Mouse (Mus musculus) forebrain, embryonic 13.5 days (tissue): ENCODE data around the gene AC124108.1. TPM values are rescaled to one million over a fixed set of nuclear protein-coding genes. Genes with fewer than 3 reads are reported as not detected.

ENCODE experiments used
- ATAC-seq: fragments of 200-750 bp; cut with Nextera tagmentation; 2 replicates; pipeline ENCODE4 v1.8.0; 2017
- H3K27ac ChIP-seq: fragments of 300-500 bp; sonication (generic); 2 replicates; pipeline ENCODE4 v1.5.1; 2015; ENCODE audit warnings: inconsistent platforms, mild to moderate bottlenecking, moderate library complexity
- H3K27me3 ChIP-seq: fragments of 300-500 bp; sonication (generic); 2 replicates; pipeline ENCODE4 v1.6.1; 2015; ENCODE audit warnings: mild to moderate bottlenecking, inconsistent platforms
- H3K36me3 ChIP-seq: fragments of 300-500 bp; sonication (generic); 2 replicates; pipeline ENCODE4 v1.6.1; 2015; ENCODE audit warnings: mild to moderate bottlenecking, inconsistent platforms; ENCODE audit not compliant: poor library complexity, severe bottlenecking
- H3K4me1 ChIP-seq: fragments of 300-500 bp; sonication (generic); 2 replicates; pipeline ENCODE4 v1.6.1; 2015; ENCODE audit warnings: inconsistent platforms
- H3K4me2 ChIP-seq: fragments of 300-500 bp; sonication (generic); 2 replicates; pipeline ENCODE4 v1.6.1; 2015; ENCODE audit warnings: inconsistent platforms, mild to moderate bottlenecking, moderate library complexity
- H3K4me3 ChIP-seq: fragments of 300-500 bp; sonication (generic); 2 replicates; pipeline ENCODE4 v1.5.1; 2015; ENCODE audit warnings: mild to moderate bottlenecking, inconsistent platforms
- H3K9ac ChIP-seq: fragments of 300-500 bp; sonication (generic); 2 replicates; pipeline ENCODE4 v1.6.1; 2015; ENCODE audit warnings: mild to moderate bottlenecking, inconsistent platforms
- H3K9me3 ChIP-seq: fragments of 300-500 bp; sonication (generic); replicated peaks from 2 replicates; pipeline ENCODE4 v1.6.1; 2016; ENCODE audit warnings: inconsistent platforms
- WGBS: fragments of 180-500 bp; shearing (Covaris S2); methylation state at CpG from one replicate; pipeline ENCODE4 v1.1.7; 2015; 5-methylcytosine and 5-hydroxymethylcytosine counted together
- polyA plus RNA-seq: library from polyadenylated mRNA; unstranded; fragments of >200 nt; fragmentation: Nextera tagmentation; extraction: Ambion mirVana; gene quantifications from 2 replicates; pipeline ENCODE4 v1.2.1, GENCODE M21; 2015

AC124108.1 gene
- polyA plus RNA-seq: 3.4 and 3.9 TPM in 2 replicates

DNA sequence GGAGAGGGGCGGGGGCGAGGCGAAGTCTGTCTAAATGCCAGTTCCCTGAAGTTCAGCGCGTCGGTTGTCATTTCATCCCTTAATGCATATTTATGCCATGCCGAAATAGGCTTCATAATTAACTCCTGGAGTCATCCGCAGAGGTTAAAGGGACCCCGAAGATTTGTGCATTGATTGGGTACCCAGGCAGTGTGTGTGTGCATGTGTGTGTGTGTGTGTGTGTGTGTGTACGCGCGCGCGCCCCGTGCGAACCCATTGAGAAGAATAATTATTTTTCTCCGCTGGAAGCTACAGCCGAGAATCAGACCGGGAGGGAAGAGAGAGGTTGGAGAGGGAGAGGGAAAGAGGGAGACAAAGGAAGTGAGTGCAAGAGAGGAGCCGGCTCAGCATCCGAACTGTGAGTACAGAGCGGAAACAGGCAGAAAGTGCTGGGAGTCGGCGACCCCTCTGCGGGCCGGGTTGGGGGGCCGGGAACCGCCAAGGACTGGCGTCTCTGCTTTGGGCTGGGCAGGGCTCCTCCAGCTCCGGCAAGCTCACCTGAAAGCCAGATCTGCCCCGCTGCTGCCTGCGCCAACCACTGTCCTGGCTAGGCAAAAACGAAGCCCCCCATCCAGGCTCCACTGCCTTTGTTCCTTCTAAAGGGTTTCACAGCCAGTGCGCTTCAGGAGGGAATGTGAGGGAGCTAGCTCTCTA, at the start of gene AC124108.1, which contains the start of gene Lemd1:
TSS of gene AC124108.1 (plus strand) at position 365 of the 693 bp plus-strand sequence.
TSS of gene Lemd1 (plus strand) at position 339 of the 693 bp plus-strand sequence.
- Histone ChIP-seq H3K27me3 (peaks cover 5% of the 10 kb centered on the region; the same call in 1 of the 2 replicates), H3K9me3 (no peaks in the 10 kb centered on the region), H3K9ac (peak within 1 kb of the TSS; percentile 100), H3K4me1 (peaks cover 52% of the 10 kb centered on the region), H3K4me3 (peak within 1 kb of the TSS; percentile 90), H3K36me3 (peaks cover 5% of the 10 kb centered on the region; the same call in 1 of the 2 replicates), H3K4me2 (peak within 1 kb of the TSS; percentile 76), H3K27ac (peak within 1 kb of the TSS; percentile 99)
- ATAC-seq: peak; percentile 14
- WGBS: under 1% methylated on average over 33 of the region's 34 CpGs

DNA sequence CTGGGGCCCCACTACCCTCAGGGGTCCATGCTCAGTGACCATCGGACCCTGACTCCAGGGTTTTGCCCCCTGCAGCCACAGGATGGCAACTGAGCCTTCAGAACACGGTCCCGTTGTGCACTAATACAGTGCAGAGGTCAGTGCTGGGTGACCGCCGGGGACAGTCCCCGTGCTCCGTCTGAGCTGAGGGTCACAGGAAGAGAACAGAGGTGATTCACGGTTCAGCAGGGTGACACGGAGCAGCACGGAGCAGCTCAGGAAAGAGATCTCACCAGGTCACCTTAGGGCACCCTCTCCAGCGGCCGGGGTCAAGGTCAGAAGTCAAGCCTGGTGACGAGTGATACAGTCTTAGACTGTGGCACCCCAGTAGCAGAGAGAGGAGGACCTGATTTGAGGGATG, 49.5 kb upstream of the AC124108.1 start:
- ATAC-seq: no peak
- no peak overlapping the region for H3K4me2 ChIP-seq
- H3K36me3 ChIP-seq: no peaks in the 10 kb centered on the region
- H3K4me1 ChIP-seq: peaks cover 27% of the 10 kb centered on the region
- no peak overlapping the region for H3K27ac ChIP-seq
- WGBS: 78% methylated on average over 13 of the region's 13 CpGs
- no peak overlapping the region for H3K4me3 ChIP-seq
- H3K9ac ChIP-seq: no peak overlapping the region
- peaks cover 28% of the 10 kb centered on the region for H3K27me3 ChIP-seq
- H3K9me3 ChIP-seq: no peaks in the 10 kb centered on the region

DNA sequence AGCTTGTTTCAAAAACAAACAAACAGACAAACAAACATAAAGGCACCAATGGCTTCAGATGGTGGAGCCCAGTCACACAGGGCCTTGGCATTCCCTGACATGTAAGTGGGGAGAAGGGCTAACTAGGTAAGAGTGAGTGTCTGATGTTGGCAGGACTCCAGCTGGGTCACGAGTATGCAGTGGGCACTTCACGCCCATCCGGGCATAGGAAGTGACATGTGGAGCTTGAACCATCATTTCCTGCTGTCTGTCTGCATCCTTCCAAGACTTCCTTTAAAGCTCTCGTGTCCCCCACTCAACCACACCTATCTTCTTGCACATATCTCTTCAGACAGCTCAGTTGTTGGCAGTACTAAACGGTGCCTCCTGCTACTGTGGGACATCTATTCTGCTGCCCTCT, 48.2 kb upstream of the AC124108.1 start:
- Histone ChIP-seq H3K4me3 (no peak overlapping the region), H3K4me2 (no peak overlapping the region), H3K27me3 (peaks cover 22% of the 10 kb centered on the region), H3K4me1 (peaks cover 27% of the 10 kb centered on the region), H3K9ac (no peak overlapping the region), H3K36me3 (no peaks in the 10 kb centered on the region), H3K9me3 (no peaks in the 10 kb centered on the region), H3K27ac (no peak overlapping the region)
- no peak for ATAC-seq
- 88% methylated on average over 5 of the region's 5 CpGs for WGBS

DNA sequence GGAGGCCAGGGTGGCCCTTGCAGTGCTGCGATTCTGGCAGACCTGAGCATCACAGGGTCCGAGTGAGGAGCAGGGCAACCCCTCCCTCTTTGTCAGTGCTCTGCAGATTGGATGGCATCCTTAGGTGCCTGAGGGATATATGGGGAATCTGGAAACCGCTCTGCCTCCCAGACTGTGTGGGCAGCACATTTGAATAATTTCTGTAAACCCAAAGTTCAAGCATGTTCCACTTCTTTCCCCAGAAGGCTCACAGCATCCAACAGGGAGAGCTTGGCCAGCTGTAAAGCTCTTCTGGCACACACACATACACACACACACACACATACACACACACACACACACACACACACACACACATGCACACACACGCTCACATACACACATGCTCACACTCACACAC, 47.5 kb upstream of the AC124108.1 start:
- peak; percentile 4; the same call in 1 of the 2 replicates for ATAC-seq

DNA sequence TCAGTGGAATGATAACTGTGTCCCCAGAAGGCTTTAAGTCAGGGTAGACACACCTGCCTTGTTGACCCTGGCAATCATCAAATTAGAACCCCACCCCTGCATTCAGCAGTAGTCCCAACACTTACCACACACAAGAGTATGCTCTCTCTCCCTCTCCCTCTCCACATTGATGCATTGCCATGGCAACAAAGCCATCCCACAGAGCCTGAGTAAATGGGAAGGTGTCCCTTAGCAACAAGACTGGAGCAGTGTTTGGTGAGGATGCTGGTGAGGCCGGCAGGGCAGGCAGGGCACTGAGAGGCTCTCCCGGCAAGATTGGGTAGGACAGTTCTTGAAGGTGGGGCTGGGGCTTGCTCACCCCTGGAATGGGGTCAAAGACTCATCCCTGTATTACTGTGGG, 47.0 kb upstream of the AC124108.1 start:
- Histone ChIP-seq H3K4me3 (no peak overlapping the region), H3K9me3 (no peaks in the 10 kb centered on the region), H3K27me3 (peaks cover 10% of the 10 kb centered on the region), H3K4me1 (peaks cover 22% of the 10 kb centered on the region), H3K4me2 (no peak overlapping the region), H3K9ac (0 out of 2 replicates have a peak overlapping the region, but pooled peaks have one; percentile 2), H3K36me3 (no peaks in the 10 kb centered on the region), H3K27ac (no peak overlapping the region)
- peak; percentile 75 for ATAC-seq
- 0% methylated on average over 2 of the region's 2 CpGs for WGBS

More for the DNA sequence above, 47.5 kb upstream of the AC124108.1 start:
- H3K36me3 ChIP-seq: no peaks in the 10 kb centered on the region
- H3K4me3 ChIP-seq: no peak overlapping the region
- H3K27me3 ChIP-seq: peaks cover 15% of the 10 kb centered on the region
- no peak overlapping the region for H3K27ac ChIP-seq
- WGBS: 67% methylated on average over 4 of the region's 4 CpGs
- H3K4me2 ChIP-seq: no peak overlapping the region
- 0 out of 2 replicates have a peak overlapping the region, but pooled peaks have one; percentile 2 for H3K9ac ChIP-seq
- H3K4me1 ChIP-seq: peaks cover 27% of the 10 kb centered on the region
- no peaks in the 10 kb centered on the region for H3K9me3 ChIP-seq

DNA sequence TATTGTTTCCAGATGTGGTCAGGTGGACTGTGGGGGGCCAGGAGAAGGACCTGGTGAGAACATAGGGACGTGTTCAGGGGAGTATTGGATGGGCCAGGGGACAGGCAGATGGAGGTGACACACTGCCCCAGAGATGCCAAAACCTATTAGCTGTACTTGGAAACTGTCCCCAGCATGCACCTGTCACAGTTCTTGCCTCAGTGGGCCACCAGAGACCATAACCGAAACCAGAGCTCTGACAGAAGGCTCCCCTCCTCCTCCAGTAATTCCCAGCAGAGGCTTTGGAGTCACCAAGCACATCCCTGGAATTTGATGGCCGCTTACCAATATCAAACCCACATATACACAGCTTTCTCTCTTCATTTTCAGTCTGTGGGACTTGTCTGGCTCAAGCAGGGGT, 46.4 kb upstream of the AC124108.1 start:
- Histone ChIP-seq H3K4me3 (no peak overlapping the region), H3K9me3 (no peaks in the 10 kb centered on the region), H3K4me1 (peaks cover 16% of the 10 kb centered on the region), H3K27ac (no peak overlapping the region), H3K27me3 (peaks cover 4% of the 10 kb centered on the region), H3K36me3 (no peaks in the 10 kb centered on the region), H3K4me2 (no peak overlapping the region), H3K9ac (no peak overlapping the region)
- WGBS: 83% methylated on average over 3 of the region's 3 CpGs
- ATAC-seq: no peak

DNA sequence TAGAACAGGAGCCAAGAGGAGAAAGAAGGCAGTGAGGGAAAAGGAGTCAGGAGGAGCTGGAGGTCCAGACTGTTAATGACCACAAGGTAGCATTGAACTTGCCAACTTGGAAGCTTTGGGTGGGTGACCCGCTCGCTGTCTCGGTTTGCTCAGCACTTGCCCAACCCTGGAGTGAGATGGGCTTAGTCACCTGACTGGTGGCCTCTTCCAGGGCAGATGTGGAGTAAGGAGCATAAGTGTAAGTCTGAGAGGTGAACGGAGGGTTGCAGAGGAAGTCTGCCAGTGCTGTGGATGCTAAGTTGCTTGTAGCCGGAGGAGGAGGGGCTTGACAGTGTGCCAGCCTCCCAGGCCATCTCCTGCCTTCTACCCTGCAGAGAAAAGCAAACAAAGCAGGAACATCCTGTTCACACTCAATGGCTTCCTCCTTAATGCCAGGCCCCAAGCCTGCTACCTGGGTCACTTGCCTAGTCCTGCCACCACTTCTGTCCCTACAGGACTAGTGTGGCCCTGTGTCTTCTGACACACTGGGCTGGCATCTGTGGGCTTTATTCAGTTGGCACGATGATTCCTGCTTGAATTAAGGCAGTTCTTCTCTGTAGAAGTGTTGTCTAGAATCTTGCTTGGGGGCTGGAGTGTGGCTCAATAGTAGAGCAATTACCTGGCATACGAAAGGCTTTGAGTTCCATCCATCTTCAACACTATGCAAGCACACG, 45.1 kb upstream of the AC124108.1 start:
- Histone ChIP-seq H3K4me1 (peaks cover 16% of the 10 kb centered on the region), H3K27ac (no peak overlapping the region), H3K4me3 (no peak overlapping the region), H3K9ac (no peak overlapping the region), H3K9me3 (no peaks in the 10 kb centered on the region), H3K27me3 (no peaks in the 10 kb centered on the region), H3K36me3 (no peaks in the 10 kb centered on the region), H3K4me2 (no peak overlapping the region)
- no peak for ATAC-seq
- WGBS: 87% methylated on average over 8 of the region's 8 CpGs

DNA sequence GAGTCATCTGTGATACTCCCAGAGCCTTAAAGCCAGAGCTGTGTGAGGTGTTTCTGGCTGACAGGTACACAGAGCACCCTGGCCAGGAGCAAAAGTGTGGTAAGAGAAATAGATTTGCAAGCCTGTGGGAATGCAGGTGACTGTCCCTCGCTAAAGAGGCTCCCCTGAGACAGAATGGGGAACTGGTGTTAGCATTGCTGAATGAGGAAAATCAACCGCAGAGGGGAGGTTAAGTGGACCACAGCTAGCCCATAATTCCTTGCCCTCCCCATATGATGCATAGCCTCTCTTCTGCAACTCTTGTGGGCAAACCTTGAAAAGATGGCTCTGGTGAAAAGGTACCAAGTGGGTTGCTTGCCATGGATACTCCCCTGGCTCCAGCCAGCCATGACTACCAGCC, 41.8 kb upstream of the AC124108.1 start:
- Histone ChIP-seq H3K27ac (no peak overlapping the region), H3K4me1 (peaks cover 4% of the 10 kb centered on the region), H3K36me3 (no peaks in the 10 kb centered on the region), H3K27me3 (no peaks in the 10 kb centered on the region), H3K4me2 (no peak overlapping the region), H3K9ac (no peak overlapping the region), H3K4me3 (no peak overlapping the region), H3K9me3 (no peaks in the 10 kb centered on the region)
- 60% methylated on average over 2 of the region's 2 CpGs for WGBS
- ATAC-seq: no peak

DNA sequence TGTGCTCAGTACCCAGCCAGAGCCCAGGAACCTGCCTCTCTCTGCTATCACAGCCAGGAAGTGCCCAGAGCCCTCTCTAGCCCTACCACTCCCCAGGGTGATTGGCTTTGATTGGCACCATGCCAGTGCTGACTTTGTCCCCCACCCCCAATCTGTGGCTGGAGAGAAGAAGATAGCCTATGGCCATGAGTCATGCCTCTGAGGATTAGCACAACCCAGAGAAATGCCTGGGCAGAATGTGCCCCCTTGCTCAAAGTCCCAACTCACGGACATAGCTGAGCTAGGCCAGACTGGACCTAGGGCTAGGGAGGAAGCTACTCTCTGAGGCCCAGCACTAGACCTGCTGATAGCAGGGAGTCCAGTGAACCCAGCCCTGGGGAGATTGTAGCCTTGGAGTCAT, 41.1 kb upstream of the AC124108.1 start:
- no peak for ATAC-seq
- no peak overlapping the region for H3K4me2 ChIP-seq
- no peaks in the 10 kb centered on the region for H3K9me3 ChIP-seq
- H3K27ac ChIP-seq: no peak overlapping the region
- H3K36me3 ChIP-seq: no peaks in the 10 kb centered on the region
- no peaks in the 10 kb centered on the region for H3K4me1 ChIP-seq
- H3K27me3 ChIP-seq: no peaks in the 10 kb centered on the region
- H3K4me3 ChIP-seq: no peak overlapping the region
- no peak overlapping the region for H3K9ac ChIP-seq
- WGBS: 58% methylated on average over 1 of the region's 1 CpGs

DNA sequence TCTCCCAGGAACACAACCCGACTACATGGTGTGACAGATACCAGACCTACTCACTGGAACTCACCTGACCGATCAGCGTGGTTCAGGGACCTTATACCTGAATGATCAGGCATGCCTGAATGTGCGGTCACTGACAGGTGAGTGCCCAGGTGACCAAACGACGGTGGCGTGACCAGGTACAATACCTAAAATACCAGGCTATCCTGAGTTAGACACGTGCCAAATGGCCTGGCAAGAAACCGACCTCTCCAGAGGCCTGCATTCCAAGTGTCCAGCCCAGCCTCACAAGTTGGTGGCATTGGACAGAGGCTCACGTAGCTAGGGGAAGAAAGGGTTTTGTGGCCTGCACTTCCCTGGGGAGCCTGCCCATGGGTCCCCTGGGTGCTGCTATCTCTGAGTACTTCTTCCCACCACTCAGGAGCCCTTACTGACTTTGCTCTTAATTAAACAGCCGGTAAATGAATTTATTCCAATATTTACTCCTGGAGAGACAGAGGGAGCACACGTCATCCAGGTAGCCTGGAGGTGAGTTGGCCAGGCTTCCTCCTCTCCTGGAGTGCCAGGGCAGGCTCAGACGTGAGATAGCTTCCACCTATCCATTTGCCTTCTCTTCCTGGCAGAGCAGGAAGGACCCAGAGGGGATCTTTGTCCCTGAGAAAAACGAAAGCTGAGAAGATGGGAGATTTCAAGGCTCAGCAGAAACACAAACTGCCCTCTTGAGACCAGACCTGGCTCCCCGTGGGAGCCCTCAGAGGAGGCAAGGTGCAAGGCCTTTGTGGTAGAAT, 40.2 kb upstream of the AC124108.1 start:
- H3K4me3 ChIP-seq: no peak overlapping the region
- no peak overlapping the region for H3K4me2 ChIP-seq
- no peaks in the 10 kb centered on the region for H3K4me1 ChIP-seq
- no peaks in the 10 kb centered on the region for H3K27me3 ChIP-seq
- no peak overlapping the region for H3K27ac ChIP-seq
- no peaks in the 10 kb centered on the region for H3K36me3 ChIP-seq
- no peak for ATAC-seq
- H3K9ac ChIP-seq: no peak overlapping the region
- no peaks in the 10 kb centered on the region for H3K9me3 ChIP-seq
- WGBS: 75% methylated on average over 15 of the region's 15 CpGs

DNA sequence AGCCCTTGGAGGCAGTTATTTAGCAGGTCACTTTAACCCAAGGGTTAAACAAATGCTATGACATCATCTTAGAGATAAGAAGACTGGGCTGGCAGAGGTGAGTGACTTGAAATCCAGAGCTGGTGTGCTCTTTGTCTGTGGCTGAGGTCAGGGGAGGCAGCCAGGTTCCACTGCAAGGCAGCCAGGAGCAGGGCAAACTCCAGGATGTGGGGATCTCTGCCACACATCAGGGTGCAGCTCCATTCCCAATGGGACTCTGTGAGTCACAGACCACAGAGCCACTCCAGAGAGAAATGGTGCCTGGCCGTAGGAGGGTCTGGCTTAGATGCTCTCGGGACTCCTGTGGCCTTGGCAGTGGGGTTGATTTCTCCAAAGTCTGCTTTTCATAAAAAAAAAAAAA, 39.3 kb upstream of the AC124108.1 start:
- no peaks in the 10 kb centered on the region for H3K9me3 ChIP-seq
- no peak overlapping the region for H3K4me2 ChIP-seq
- H3K4me3 ChIP-seq: no peak overlapping the region
- no peaks in the 10 kb centered on the region for H3K4me1 ChIP-seq
- no peaks in the 10 kb centered on the region for H3K36me3 ChIP-seq
- no peaks in the 10 kb centered on the region for H3K27me3 ChIP-seq
- no peak for ATAC-seq
- H3K9ac ChIP-seq: no peak overlapping the region
- WGBS: 68% methylated on average over 2 of the region's 2 CpGs
- no peak overlapping the region for H3K27ac ChIP-seq
